Mouse (Mus musculus) heart, embryonic 13.5 days (tissue): ENCODE measurements around the gene Ssbp2. TPM values are rescaled to one million over a fixed set of nuclear protein-coding genes. Genes with fewer than 3 reads are reported as not detected.
A peak's percentile ranks its signal among the peaks of the same experiment; 100 is the strongest.

Experiments
- ATAC-seq: fragments of 200-750 bp; cut with Nextera tagmentation; 2 replicates; pipeline ENCODE4 v1.8.0; 2017; ENCODE audit warnings: moderate TSS enrichment; ENCODE audit not compliant: insufficient number of reproducible peaks, low FRiP score, low TSS enrichment; ENCODE audit errors: extremely low read depth
- H3K27ac ChIP-seq: fragments of 300-500 bp; sonication (generic); replicated peaks from 2 replicates; pipeline ENCODE4 v1.5.1; 2015; ENCODE audit warnings: moderate library complexity, mild to moderate bottlenecking, inconsistent platforms
- H3K27me3 ChIP-seq: fragments of 300-500 bp; sonication (generic); replicated peaks from 2 replicates; pipeline ENCODE4 v1.6.1; 2015; ENCODE audit warnings: mild to moderate bottlenecking, inconsistent platforms
- H3K36me3 ChIP-seq: fragments of 300-500 bp; sonication (generic); 2 replicates; pipeline ENCODE4 v1.6.1; 2015; ENCODE audit warnings: mild to moderate bottlenecking, inconsistent platforms
- H3K4me1 ChIP-seq: fragments of 300-500 bp; sonication (generic); 2 replicates; pipeline ENCODE4 v1.6.1; 2015; ENCODE audit warnings: inconsistent platforms
- H3K4me2 ChIP-seq: fragments of 300-500 bp; sonication (generic); 2 replicates; pipeline ENCODE4 v1.6.1; 2015; ENCODE audit warnings: inconsistent platforms, mild to moderate bottlenecking, moderate library complexity
- H3K4me3 ChIP-seq: fragments of 300-500 bp; sonication (generic); 2 replicates; pipeline ENCODE4 v1.5.1; 2015; ENCODE audit warnings: moderate library complexity, mild to moderate bottlenecking, inconsistent platforms
- H3K9ac ChIP-seq: fragments of 300-500 bp; sonication (generic); 2 replicates; pipeline ENCODE4 v1.6.1; 2015; ENCODE audit warnings: inconsistent platforms, mild to moderate bottlenecking, moderate library complexity
- H3K9me3 ChIP-seq: fragments of 300-500 bp; sonication (generic); 2 replicates; pipeline ENCODE4 v1.6.1; 2016; ENCODE audit warnings: inconsistent platforms
- WGBS: fragments of 180-500 bp; shearing (Covaris S2); methylation state at CpG from one replicate; pipeline ENCODE4 v1.1.7; 2015; ENCODE audit warnings: mixed read lengths; 5-methylcytosine and 5-hydroxymethylcytosine counted together
- polyA plus RNA-seq: library from polyadenylated mRNA; unstranded; fragments of >200 nt; fragmentation: Nextera tagmentation; extraction: Ambion mirVana; gene quantifications from 2 replicates; pipeline ENCODE4 v1.2.1, GENCODE M21; 2015

Ssbp2 gene
- polyA plus RNA-seq, 1 experiment from 2014 or later, result 86.4 TPM

DNA sequence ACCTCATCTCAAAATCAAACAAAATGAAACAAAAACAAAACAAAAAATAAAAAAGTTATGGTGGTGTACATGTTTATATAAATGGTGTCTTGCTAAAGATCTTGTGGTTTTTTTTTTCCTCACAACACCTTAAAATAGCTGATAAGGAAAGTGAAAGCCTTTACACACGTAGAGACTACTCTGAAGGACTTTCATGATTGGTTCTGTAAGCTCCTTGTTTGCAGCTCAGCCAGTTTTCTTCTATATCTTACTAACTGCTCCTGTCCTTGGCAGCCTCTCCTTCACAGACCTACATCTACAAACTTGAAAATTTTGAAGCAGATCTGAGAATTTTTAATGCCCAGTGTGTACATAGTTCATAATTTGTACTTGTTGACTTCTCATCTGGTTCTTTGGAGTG is 24.2 kb downstream of the Ssbp2 start:
- ATAC-seq, result no peak
- no peak overlapping the region for H3K9ac ChIP-seq
- no peaks in the 10 kb centered on the region for H3K9me3 ChIP-seq
- no peaks in the 10 kb centered on the region for H3K4me1 ChIP-seq
- peaks cover 6% of the 10 kb centered on the region; the same call in 1 of the 2 replicates for H3K36me3 ChIP-seq
- H3K4me2 ChIP-seq, result no peak overlapping the region
- H3K27ac ChIP-seq, result no peak overlapping the region
- 62% methylated on average over 1 of the region's 1 CpGs for WGBS
- H3K27me3 ChIP-seq, result no peaks in the 10 kb centered on the region
- H3K4me3 ChIP-seq, result no peak overlapping the region

DNA sequence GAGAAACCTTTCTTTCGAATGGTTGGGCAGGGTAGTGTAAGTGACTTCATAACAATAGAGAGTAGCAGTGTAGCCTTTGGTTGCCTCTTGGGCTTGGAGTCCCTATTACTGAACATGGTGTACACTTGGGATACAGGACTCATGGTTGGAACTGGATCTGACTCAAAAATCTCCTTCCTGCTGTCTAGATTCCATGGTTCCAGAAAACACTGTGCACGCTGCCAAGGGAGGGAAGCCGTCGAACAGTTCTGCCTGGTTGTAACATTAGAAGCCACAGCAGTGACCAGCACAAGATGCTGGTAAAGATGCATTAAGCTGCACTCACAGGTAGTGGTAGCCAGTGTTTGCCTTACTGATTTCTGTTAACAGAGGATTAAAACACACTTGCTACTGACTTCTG is 32.0 kb downstream of the Ssbp2 start:
- Histone ChIP-seq H3K36me3 (peaks cover 4% of the 10 kb centered on the region; the same call in 1 of the 2 replicates), H3K9ac (no peak overlapping the region), H3K4me3 (no peak overlapping the region), H3K27me3 (no peaks in the 10 kb centered on the region), H3K4me2 (no peak overlapping the region), H3K9me3 (no peaks in the 10 kb centered on the region), H3K27ac (no peak overlapping the region), H3K4me1 (no peaks in the 10 kb centered on the region)
- WGBS, result 82% methylated on average over 4 of the region's 4 CpGs
- ATAC-seq, result no peak

DNA sequence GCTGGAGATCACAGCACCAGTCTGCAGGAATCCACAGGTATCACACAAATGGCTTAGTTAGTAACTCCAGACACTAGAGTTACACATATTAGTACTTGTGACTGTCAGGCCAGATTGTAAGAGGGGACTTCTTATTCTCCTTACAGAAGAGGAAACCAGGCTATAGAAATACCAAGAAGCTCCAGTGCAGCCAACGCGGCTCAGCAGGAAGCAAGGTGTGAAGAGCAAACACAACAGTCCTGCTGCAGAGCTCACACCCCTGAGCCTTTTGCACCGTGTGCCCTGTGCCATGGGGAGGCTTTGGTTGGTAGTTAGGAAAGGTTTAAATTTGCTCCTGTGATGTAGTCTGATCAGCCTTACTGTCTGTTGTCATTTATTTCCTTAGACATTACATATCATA is 37.0 kb downstream of the Ssbp2 start:
- H3K4me1 ChIP-seq, result no peaks in the 10 kb centered on the region
- WGBS, result 46% methylated on average over 3 of the region's 3 CpGs
- no peak overlapping the region for H3K9ac ChIP-seq
- no peak overlapping the region for H3K4me2 ChIP-seq
- no peak overlapping the region for H3K27ac ChIP-seq
- H3K27me3 ChIP-seq, result no peaks in the 10 kb centered on the region
- H3K4me3 ChIP-seq, result no peak overlapping the region
- ATAC-seq, result no peak
- no peaks in the 10 kb centered on the region for H3K9me3 ChIP-seq
- H3K36me3 ChIP-seq, result peaks cover 17% of the 10 kb centered on the region

DNA sequence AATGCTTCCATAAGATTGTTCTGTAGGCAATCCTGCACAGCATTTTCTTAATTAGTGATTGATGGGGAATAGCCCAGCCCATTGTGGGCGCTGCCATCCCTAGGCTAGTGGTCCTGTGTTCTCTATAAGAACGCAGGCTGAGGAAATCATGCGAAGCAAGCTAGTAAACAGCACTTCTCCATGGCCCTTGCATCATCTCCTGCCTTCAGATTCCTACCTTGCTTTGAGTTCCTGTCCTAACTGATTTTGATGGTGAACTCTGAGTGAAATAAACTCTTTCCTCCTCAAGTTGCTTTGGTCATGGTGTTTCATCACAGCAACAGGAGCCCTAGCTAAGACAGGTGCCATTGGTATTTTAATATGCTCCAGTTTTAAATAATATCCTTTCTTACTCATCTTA is 41.7 kb downstream of the Ssbp2 start:
- H3K4me2 ChIP-seq, result no peak overlapping the region
- H3K27ac ChIP-seq, result no peak overlapping the region
- H3K9me3 ChIP-seq, result no peaks in the 10 kb centered on the region
- no peak overlapping the region for H3K9ac ChIP-seq
- peaks cover 13% of the 10 kb centered on the region for H3K36me3 ChIP-seq
- no peak overlapping the region for H3K4me3 ChIP-seq
- WGBS, result 87% methylated on average over 3 of the region's 3 CpGs
- ATAC-seq, result no peak
- H3K4me1 ChIP-seq, result peaks cover 5% of the 10 kb centered on the region; the same call in 1 of the 2 replicates
- H3K27me3 ChIP-seq, result no peaks in the 10 kb centered on the region

DNA sequence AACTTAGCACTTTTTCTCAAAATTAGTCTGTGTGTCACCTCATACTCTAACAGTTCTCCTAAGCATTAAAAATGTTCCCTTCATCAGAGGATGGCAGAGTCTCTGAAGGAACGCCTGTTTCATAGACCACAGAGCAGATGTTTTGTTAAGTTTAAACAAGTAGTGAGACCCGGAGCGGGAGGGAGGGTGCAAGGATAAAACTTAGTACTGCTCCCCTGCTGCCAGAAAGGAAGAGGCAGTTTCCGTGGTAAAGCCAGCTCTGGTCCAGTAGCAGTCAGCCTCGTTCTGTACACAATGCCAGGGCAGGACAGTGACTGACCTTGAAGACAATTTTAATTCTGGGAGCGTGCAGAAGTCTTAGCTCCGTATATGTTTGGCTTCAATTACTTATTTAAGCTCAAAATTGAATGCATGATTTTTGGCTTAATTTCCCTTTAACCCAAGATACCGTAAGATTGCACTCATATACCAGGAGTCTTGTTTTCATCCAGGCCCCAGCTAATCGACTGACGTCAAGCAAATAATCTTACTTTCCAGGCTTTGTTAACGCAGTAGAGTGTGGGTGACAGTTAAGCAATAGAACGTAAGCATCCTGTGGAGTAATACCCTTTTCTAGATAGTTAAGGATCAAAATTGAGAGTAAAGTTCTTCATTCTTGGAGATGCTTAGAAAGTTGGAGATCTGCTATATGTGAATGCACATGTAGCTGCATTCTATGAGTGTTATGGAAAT is 42.7 kb downstream of the Ssbp2 start:
- no peaks in the 10 kb centered on the region for H3K27me3 ChIP-seq

DNA sequence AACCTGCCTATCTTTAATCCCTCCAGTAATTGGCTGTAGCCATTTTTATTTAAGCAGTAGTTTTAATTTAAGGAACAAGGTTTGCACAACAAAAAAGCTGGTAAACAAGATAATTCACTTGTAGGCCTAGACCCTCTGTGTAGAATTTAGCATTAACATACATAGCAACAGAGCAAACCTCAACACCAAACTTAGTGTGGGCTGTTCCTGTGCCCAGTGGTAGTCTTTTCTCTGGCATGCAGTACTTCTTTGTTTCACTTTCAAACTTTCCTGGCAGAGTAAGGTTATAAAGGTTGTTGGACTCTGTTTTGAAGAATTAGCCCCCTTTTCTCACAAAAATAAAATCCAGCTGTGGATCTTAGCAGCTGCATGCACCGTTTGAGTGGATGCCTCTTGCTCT is 48.9 kb downstream of the Ssbp2 start:
- Histone ChIP-seq H3K4me2 (no peak overlapping the region; the same call in 1 of the 2 replicates), H3K4me1 (peaks cover 18% of the 10 kb centered on the region), H3K36me3 (no peaks in the 10 kb centered on the region), H3K9me3 (no peaks in the 10 kb centered on the region), H3K4me3 (no peak overlapping the region), H3K27ac (peak overlapping the region; percentile 29; the same call in 1 of the 2 replicates), H3K9ac (no peak overlapping the region), H3K27me3 (no peaks in the 10 kb centered on the region)
- WGBS, result 81% methylated on average over 1 of the region's 1 CpGs
- ATAC-seq, result no peak

More for the DNA sequence above, 42.7 kb downstream of the Ssbp2 start:
- Histone ChIP-seq H3K4me1 (peaks cover 5% of the 10 kb centered on the region; the same call in 1 of the 2 replicates), H3K4me3 (no peak overlapping the region), H3K9me3 (no peaks in the 10 kb centered on the region), H3K27ac (no peak overlapping the region), H3K9ac (no peak overlapping the region), H3K4me2 (no peak overlapping the region), H3K36me3 (peaks cover 13% of the 10 kb centered on the region)
- 68% methylated on average over 12 of the region's 12 CpGs for WGBS
- ATAC-seq, result no peak

DNA sequence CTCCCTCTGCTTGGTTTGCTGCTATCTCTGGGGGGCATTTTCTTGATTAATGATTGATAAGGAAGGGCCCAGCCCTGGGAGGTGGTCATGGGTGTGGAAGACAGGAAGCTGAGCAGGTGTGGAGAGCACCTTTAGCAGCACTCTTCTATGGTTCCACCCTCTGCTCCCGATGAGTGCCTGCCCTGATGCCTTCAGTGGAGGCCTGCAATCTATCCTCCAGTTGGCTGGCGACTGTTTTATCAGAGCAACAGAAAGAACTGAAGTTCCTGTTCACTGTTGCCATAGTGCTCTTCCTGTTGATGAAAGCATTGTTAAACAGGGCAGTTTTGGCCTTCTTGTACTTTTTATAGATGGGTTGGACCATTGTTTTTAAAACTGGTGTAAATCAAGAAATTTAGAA is 49.4 kb downstream of the Ssbp2 start:
- no peak overlapping the region for H3K4me3 ChIP-seq
- no peaks in the 10 kb centered on the region for H3K36me3 ChIP-seq
- H3K9ac ChIP-seq, result no peak overlapping the region
- H3K27ac ChIP-seq, result peak overlapping the region; percentile 29; the same call in 1 of the 2 replicates
- H3K27me3 ChIP-seq, result no peaks in the 10 kb centered on the region
- H3K9me3 ChIP-seq, result no peaks in the 10 kb centered on the region
- no peak overlapping the region; the same call in 1 of the 2 replicates for H3K4me2 ChIP-seq
- ATAC-seq, result no peak
- H3K4me1 ChIP-seq, result peaks cover 20% of the 10 kb centered on the region
- WGBS, result 6% methylated on average over 2 of the region's 2 CpGs

DNA sequence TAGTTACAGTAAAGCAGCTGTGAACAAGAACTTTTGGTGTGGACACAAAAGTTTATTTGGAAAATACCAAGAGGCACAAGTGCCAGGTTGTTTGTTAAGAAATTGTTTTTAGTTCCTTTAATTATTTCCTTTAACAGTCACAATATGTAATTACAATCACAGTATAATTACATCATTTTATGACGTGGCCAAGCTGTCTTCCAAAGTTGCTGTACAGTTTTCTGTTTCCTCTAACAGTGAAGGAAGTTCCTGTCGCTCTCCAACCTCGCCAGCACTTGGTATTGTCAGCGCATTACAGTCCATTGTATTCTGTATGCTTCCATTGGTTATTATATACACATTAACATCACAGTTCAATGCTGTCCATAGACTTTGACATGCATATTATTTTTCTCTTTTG is 54.9 kb downstream of the Ssbp2 start:
- Histone ChIP-seq H3K4me1 (peaks cover 18% of the 10 kb centered on the region), H3K27me3 (no peaks in the 10 kb centered on the region), H3K9me3 (no peaks in the 10 kb centered on the region), H3K27ac (no peak overlapping the region), H3K4me3 (no peak overlapping the region), H3K4me2 (no peak overlapping the region), H3K36me3 (no peaks in the 10 kb centered on the region), H3K9ac (no peak overlapping the region)
- no peak for ATAC-seq
- WGBS, result 89% methylated on average over 4 of the region's 4 CpGs

DNA sequence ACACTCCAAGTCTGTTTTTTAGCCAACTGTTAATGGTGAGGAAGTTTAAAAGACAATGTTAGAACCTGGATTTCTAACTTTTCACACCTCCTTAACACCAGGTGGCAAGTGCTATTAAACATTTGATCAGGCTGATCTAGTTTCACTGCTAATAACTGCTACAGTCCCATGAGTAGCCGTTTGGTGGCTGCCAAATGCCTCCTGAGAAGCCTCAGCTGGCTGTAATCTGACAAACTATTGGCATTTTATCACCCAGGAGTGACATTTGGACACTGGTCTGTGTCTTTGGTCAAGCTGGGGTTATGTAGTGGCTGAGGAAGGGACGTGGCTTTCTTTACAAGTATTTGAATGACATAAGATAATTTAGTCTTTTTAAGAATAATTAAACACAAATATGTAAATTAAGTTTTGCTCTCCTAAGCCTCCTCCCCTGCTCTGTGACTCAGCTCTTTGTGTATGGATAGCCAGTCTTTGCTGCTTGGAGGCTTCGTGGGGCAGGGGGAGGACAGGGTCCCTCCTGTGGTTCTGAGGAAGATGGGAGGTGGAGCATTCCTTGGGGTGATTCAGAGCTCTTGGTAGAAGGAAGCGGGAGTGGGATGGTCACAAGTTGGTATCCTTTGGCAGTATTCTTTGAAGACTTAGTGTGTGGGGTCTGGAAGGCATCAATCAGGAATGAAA is 60.1 kb downstream of the Ssbp2 start:
- 36% methylated on average over 4 of the region's 4 CpGs for WGBS
- no peak for ATAC-seq

DNA sequence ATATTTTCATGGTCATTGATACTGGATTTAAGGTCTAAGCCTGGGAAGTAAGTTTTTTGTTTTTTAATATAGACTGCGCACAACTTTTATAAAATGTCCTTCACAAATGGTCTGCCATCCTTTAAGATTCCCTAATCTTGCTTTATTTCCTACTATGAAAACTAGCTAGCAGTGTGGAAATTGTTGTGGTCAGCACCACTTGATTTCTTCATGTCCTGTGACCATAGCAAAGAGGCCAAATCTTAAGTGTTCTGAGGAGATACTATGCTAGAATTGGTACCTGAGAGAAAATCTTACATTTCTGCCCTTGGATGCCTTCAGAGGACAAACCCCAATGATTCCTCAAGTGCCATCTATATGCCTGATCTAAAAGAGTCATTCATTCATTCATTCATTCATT is 60.9 kb downstream of the Ssbp2 start:
- Histone ChIP-seq H3K36me3 (peaks cover 5% of the 10 kb centered on the region; the same call in 1 of the 2 replicates), H3K4me2 (no peak overlapping the region), H3K4me1 (peaks cover 23% of the 10 kb centered on the region), H3K9ac (no peak overlapping the region), H3K9me3 (no peaks in the 10 kb centered on the region), H3K27me3 (no peaks in the 10 kb centered on the region), H3K27ac (no peak overlapping the region), H3K4me3 (no peak overlapping the region)
- 97% methylated on average over 1 of the region's 1 CpGs for WGBS
- ATAC-seq, result no peak

More for the DNA sequence above, 60.1 kb downstream of the Ssbp2 start:
- Histone ChIP-seq H3K27ac (no peak overlapping the region), H3K9me3 (no peaks in the 10 kb centered on the region), H3K4me2 (no peak overlapping the region), H3K9ac (no peak overlapping the region), H3K27me3 (no peaks in the 10 kb centered on the region), H3K36me3 (peaks cover 3% of the 10 kb centered on the region; the same call in 1 of the 2 replicates), H3K4me3 (no peak overlapping the region), H3K4me1 (peaks cover 23% of the 10 kb centered on the region)

DNA sequence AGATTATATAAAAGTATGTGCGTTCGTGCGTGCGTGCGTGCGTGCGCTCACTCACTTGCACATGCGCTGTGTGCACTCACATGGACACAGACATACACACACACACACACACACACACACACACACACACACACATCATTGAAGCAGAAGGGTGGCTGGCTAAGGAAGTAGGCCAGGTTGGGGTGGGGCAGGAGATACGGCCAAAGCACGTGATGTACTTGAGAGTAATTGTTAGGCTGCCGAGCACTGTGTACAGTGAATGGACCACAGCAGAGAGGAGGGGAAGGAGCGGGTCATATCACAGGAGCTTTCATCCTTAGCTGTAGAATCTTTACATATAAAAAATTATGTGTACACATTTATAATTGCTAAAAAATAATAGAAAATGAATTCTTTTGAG is 66.0 kb downstream of the Ssbp2 start:
- no peak overlapping the region for H3K4me2 ChIP-seq
- 87% methylated on average over 12 of the region's 12 CpGs for WGBS
- H3K4me3 ChIP-seq, result no peak overlapping the region
- peaks cover 10% of the 10 kb centered on the region; the same call in 1 of the 2 replicates for H3K36me3 ChIP-seq
- H3K27ac ChIP-seq, result no peak overlapping the region
- H3K4me1 ChIP-seq, result peaks cover 6% of the 10 kb centered on the region; the same call in 1 of the 2 replicates
- H3K9me3 ChIP-seq, result no peaks in the 10 kb centered on the region
- no peak for ATAC-seq
- no peaks in the 10 kb centered on the region for H3K27me3 ChIP-seq
- H3K9ac ChIP-seq, result no peak overlapping the region
